Mouse (Mus musculus): ENCODE results near the gene Mga.

GRCm38 (mm10) chr2:120003970-120004369 is 106.9 kb downstream of the Mga start:
- no peak for TF ChIP-seq POLR2A (IDR thresholded peaks at IDR 0.05; ENCODE audit: borderline replicate concordance, extremely low read depth, low read depth, low read length)
- no peak for TF ChIP-seq CTCF (IDR thresholded peaks at IDR 0.05; ENCODE audit: insufficient read depth, low read length)

Measured in lung, adult 2 months (tissue).